Mouse (Mus musculus): Measurements from ENCODE around the gene Gm10037. TPM values are rescaled to one million over a fixed set of nuclear protein-coding genes. Genes with fewer than 3 reads are reported as not detected.
A peak's percentile ranks its signal among the peaks of the same experiment; 100 is the strongest.
"Not testable (repeated sequence)": the region's sequence is repeated elsewhere in the genome, so short reads cannot be mapped to it uniquely, and the experiment has no call there.

The Gm10037 gene
- polyA plus RNA-seq (2012; rRNA removed), result 5.0 TPM in 2 replicates
- 3.0 and 3.7 TPM in 2 replicates for polyA plus RNA-seq (2014; fragmentation: Nextera tagmentation; extraction: Ambion mirVana)

GRCm38 (mm10) chr13:67830911-67831336 lies at the start of gene Gm10037:
TSS of gene Gm10037 (plus strand) at chr13:67831106.
- Histone ChIP-seq H3K4me2 (replicated peaks; ENCODE audit: low read depth, low read length, severe bottlenecking) (peak within 1 kb of the TSS; percentile 49), H3K36me3 (ENCODE audit: control insufficient read depth, insufficient read depth, low read length) (peaks cover 9% of the 10 kb centered on the region), H3K27me3 (ENCODE audit: control insufficient read depth, insufficient read depth, low read length) (no peaks in the 10 kb centered on the region), H3K4me1 (ENCODE audit: control insufficient read depth, insufficient read depth, low read length) (no peaks in the 10 kb centered on the region), H3K4me3 (replicated peaks; ENCODE audit: low read length) (peak within 1 kb of the TSS; percentile 46), H3K9ac (ENCODE audit: low read depth, low read length, severe bottlenecking) (peak within 1 kb of the TSS; percentile 60), H3K27ac (replicated peaks; ENCODE audit: low read depth, low read length) (no peak within 1 kb of the TSS), H3K9me3 (ENCODE audit: control insufficient read depth, low read length) (peaks cover 8% of the 10 kb centered on the region)
- WGBS, result 2% methylated on average over 14 of the region's 14 CpGs
- peak; percentile 90 for DNase-seq (ENCODE audit: low spot score)
- TF ChIP-seq POLR2A (IDR thresholded peaks at IDR 0.05; ENCODE audit: borderline replicate concordance, extremely low read depth, insufficient read depth, insufficient read length), result no peak
- ATAC-seq (ENCODE audit: low FRiP score, low read depth), result peak; percentile 87

- Histone ChIP-seq H3K27ac (replicated peaks; ENCODE audit: low read depth, low read length) (no peak overlapping the region), H3K4me3 (replicated peaks; ENCODE audit: low read length) (no peak overlapping the region), H3K9ac (ENCODE audit: low read depth, low read length, severe bottlenecking) (no peak overlapping the region), H3K9me3 (ENCODE audit: control insufficient read depth, low read length) (peaks cover 6% of the 10 kb centered on the region; the same call in 1 of the 2 replicates), H3K4me2 (replicated peaks; ENCODE audit: low read depth, low read length, severe bottlenecking) (no peak overlapping the region), H3K4me1 (ENCODE audit: control insufficient read depth, insufficient read depth, low read length) (no peaks in the 10 kb centered on the region), H3K27me3 (ENCODE audit: control insufficient read depth, insufficient read depth, low read length) (no peaks in the 10 kb centered on the region), H3K36me3 (ENCODE audit: control insufficient read depth, insufficient read depth, low read length) (no peaks in the 10 kb centered on the region)
- WGBS, result 89% methylated on average over 10 of the region's 10 CpGs
- no peak for ATAC-seq (ENCODE audit: low FRiP score, low read depth)
- no peak for DNase-seq (ENCODE audit: low spot score)
- no peak for TF ChIP-seq POLR2A (IDR thresholded peaks at IDR 0.05; ENCODE audit: borderline replicate concordance, extremely low read depth, insufficient read depth, insufficient read length)
Measured at GRCm38 (mm10) chr13:67791921-67792455, 38.9 kb upstream of the Gm10037 start.

GRCm38 (mm10) chr13:67798618-67799017 lies 32.3 kb upstream of the Gm10037 start:
- no peak for DNase-seq (ENCODE audit: low spot score)

GRCm38 (mm10) chr13:67799151-67799550 lies 31.8 kb upstream of the Gm10037 start:
- H3K4me2 ChIP-seq (replicated peaks; ENCODE audit: low read depth, low read length, severe bottlenecking); H3K4me3 ChIP-seq (replicated peaks; ENCODE audit: low read length); H3K36me3 ChIP-seq (ENCODE audit: control insufficient read depth, insufficient read depth, low read length); H3K4me1 ChIP-seq (ENCODE audit: control insufficient read depth, insufficient read depth, low read length); H3K9me3 ChIP-seq (ENCODE audit: control insufficient read depth, low read length); H3K9ac ChIP-seq (ENCODE audit: low read depth, low read length, severe bottlenecking); H3K27ac ChIP-seq (replicated peaks; ENCODE audit: low read depth, low read length); H3K27me3 ChIP-seq (ENCODE audit: control insufficient read depth, insufficient read depth, low read length); DNase-seq (ENCODE audit: low spot score); ATAC-seq (ENCODE audit: low FRiP score, low read depth): not testable (repeated sequence)
- WGBS, result 92% methylated on average over 3 of the region's 3 CpGs

More at GRCm38 (mm10) chr13:67798618-67799017, 32.3 kb upstream of the Gm10037 start:
- no peak for ATAC-seq (ENCODE audit: low FRiP score, low read depth)
- Histone ChIP-seq H3K36me3 (ENCODE audit: control insufficient read depth, insufficient read depth, low read length) (no peaks in the 10 kb centered on the region), H3K4me1 (ENCODE audit: control insufficient read depth, insufficient read depth, low read length) (no peaks in the 10 kb centered on the region), H3K27ac (replicated peaks; ENCODE audit: low read depth, low read length) (no peak overlapping the region), H3K4me3 (replicated peaks; ENCODE audit: low read length) (no peak overlapping the region), H3K4me2 (replicated peaks; ENCODE audit: low read depth, low read length, severe bottlenecking) (no peak overlapping the region), H3K27me3 (ENCODE audit: control insufficient read depth, insufficient read depth, low read length) (no peaks in the 10 kb centered on the region), H3K9me3 (ENCODE audit: control insufficient read depth, low read length) (no peaks in the 10 kb centered on the region), H3K9ac (ENCODE audit: low read depth, low read length, severe bottlenecking) (no peak overlapping the region)
- 88% methylated on average over 3 of the region's 3 CpGs for WGBS
- no peak for TF ChIP-seq POLR2A (IDR thresholded peaks at IDR 0.05; ENCODE audit: borderline replicate concordance, extremely low read depth, insufficient read depth, insufficient read length)

- TF ChIP-seq POLR2A (IDR thresholded peaks at IDR 0.05; ENCODE audit: borderline replicate concordance, extremely low read depth, insufficient read depth, insufficient read length), result no peak
Measured at GRCm38 (mm10) chr13:67811651-67812210, 19.2 kb upstream of the Gm10037 start.

More at GRCm38 (mm10) chr13:67811651-67812210, 19.2 kb upstream of the Gm10037 start:
- Histone ChIP-seq H3K9me3 (ENCODE audit: control insufficient read depth, low read length) (0 out of 2 replicates have a peak, but pooled peaks cover 4% of the 10 kb centered on the region), H3K4me3 (replicated peaks; ENCODE audit: low read length) (no peak overlapping the region), H3K4me2 (replicated peaks; ENCODE audit: low read depth, low read length, severe bottlenecking) (no peak overlapping the region), H3K27me3 (ENCODE audit: control insufficient read depth, insufficient read depth, low read length) (no peaks in the 10 kb centered on the region), H3K36me3 (ENCODE audit: control insufficient read depth, insufficient read depth, low read length) (0 out of 2 replicates have a peak, but pooled peaks cover 3% of the 10 kb centered on the region), H3K9ac (ENCODE audit: low read depth, low read length, severe bottlenecking) (no peak overlapping the region), H3K4me1 (ENCODE audit: control insufficient read depth, insufficient read depth, low read length) (no peaks in the 10 kb centered on the region), H3K27ac (replicated peaks; ENCODE audit: low read depth, low read length) (no peak overlapping the region)
- ATAC-seq (ENCODE audit: low FRiP score, low read depth) (no peak), DNase-seq (ENCODE audit: low spot score) (no peak)
- WGBS, result 71% methylated on average over 1 of the region's 1 CpGs

Data from limb, embryonic 14.5 days (tissue).